Mouse (Mus musculus) hindlimb bud, embryonic 11.5 days (tissue): Measurements from ENCODE around the gene Zkscan7.
A peak's percentile ranks its signal among the peaks of the same experiment; 100 is the strongest.

Experiments used
- DNase-seq: peaks from one replicate; pipeline ENCODE4 v3.0.0-alpha.2; 2012; ENCODE audit warnings: low read depth, low spot score; ENCODE audit errors: extremely low spot score

Zkscan7 gene

DNA sequence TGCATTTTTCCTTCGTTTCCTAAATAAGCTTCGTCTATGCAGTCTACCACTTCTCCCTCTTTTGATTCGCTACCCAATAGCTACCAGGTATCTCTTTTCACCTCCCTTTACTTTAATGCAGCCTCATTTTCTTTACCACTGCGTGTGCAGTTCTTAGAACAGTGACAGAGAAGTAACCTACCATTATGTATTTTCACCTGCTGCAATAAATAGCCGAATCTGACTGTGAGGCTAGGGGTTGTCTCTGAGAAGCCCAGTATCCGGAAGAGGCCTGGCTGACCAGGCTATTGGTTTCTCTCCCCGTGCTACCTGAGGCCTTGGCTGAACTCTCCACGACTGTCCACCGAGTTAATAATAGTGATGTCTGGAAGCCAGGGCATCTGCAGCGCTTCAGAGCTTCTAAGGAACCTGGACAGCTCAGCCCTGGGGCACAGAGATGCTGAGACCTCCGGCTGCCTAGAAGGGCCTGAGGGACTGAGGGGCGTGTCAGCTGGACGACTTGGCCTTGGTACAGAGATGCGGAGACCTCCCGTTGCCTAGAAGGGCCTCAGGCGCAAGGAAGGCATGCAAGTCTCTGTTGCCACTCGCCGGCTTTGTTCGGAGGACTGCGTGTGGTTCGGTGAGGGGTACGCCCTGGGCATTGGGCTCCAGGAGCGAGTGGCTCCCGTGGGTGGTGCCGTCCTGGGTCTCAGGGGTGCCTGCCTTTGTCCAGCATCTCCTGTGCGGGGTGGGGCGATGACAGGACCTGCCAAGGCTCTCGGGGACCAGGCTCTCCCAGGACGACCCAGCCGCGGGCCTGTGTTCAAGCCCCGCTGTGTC is 17.4 kb downstream of the Zkscan7 start:
- DNase-seq: no peak

DNA sequence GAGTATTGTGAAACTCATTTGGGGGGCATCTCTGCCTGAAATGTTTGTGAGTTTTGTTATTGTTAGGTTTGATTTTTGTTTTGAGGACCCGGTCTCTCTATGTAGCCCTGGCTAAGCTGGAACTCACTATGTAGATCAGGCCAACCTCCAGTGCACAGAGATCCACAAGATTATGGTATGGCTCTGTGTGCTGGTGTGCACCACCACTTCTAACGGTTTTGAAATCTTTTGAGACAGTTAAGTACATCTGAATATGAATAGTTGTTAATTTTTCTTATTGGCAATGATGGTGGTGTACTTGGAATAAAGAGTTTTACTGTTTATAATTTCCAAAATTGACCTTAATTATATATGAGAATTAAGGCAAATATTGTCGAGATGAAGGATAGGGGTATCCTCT is 37.0 kb downstream of the Zkscan7 start:
- DNase-seq: no peak

DNA sequence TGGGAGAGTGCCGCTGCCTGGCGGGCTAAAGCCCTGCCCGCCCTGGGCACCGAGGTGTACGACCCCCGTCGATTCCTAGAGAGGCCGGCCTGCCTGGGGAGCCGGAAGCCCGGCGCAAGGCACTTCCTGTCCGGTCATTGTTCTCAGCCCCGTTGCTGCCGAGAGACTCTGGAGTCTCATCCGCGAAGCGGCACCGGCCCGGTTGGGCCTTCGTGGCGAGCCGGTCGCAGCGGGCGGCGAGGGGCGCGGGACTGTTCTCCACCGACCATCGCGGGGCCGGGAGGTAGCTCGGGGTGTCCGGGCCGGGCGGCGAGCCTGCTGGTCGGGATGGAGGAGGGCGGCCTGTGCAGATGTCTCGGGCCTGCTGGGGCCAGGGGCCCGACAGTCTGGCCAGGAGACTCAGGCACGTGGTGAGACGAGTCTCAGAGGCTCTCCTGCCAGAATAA is 37.5 kb downstream of the Zkscan7 start, which contains the start of gene Zfp105:
Gene Zfp105 (plus strand): TSS at position 137 of the 446 bp plus-strand sequence.
- peak; percentile 44 for DNase-seq

DNA sequence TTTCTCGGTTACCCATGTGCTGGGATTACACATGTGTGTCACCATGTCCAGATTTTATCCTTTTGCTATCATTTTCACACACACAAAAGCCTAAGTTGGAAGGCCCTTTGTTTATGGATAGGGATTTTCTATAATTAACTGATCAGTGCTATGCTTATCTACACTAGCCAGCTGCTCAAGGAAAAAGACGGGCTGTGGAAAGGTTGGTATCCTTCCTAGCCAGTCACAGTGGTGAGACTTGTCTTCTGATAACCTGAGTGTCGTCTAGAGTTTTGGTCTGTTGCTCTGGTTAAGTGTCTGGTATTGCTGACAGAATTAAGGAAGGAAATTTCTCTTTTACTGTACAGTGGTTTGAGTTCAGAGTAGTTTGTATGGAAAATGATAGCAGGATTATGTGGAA is 43.4 kb downstream of the Zkscan7 start:
- DNase-seq: no peak
